Mouse (Mus musculus) hindbrain, embryonic 16.5 days (tissue): ENCODE measurements around the gene 1700013G24Rik. TPM values are rescaled to one million over a fixed set of nuclear protein-coding genes. Genes with fewer than 3 reads are reported as not detected.

ENCODE experiments used
- ATAC-seq: fragments of 200-750 bp; cut with Nextera tagmentation; 2 replicates; pipeline ENCODE4 v1.8.0; 2017; ENCODE audit warnings: moderate TSS enrichment, moderate library complexity
- H3K27ac ChIP-seq: fragments of 300-500 bp; sonication (generic); 2 replicates; pipeline ENCODE4 v1.5.1; 2014; ENCODE audit warnings: low read depth, mild to moderate bottlenecking, control low read depth, low read length, moderate library complexity
- H3K27me3 ChIP-seq: fragments of 300-500 bp; sonication (generic); replicated peaks from 2 replicates; pipeline ENCODE4 v1.6.1; 2014; ENCODE audit warnings: low read length; ENCODE audit not compliant: control insufficient read depth, insufficient read depth
- H3K36me3 ChIP-seq: fragments of 300-500 bp; sonication (generic); 2 replicates; pipeline ENCODE4 v1.6.1; 2014; ENCODE audit warnings: mild to moderate bottlenecking, low read length, moderate library complexity, mixed read lengths; ENCODE audit not compliant: control insufficient read depth, insufficient read depth
- H3K4me1 ChIP-seq: fragments of 300-500 bp; sonication (generic); 2 replicates; pipeline ENCODE4 v1.6.1; 2014; ENCODE audit warnings: low read depth, low read length; ENCODE audit not compliant: control insufficient read depth, insufficient read depth
- H3K4me2 ChIP-seq: fragments of 300-500 bp; sonication (generic); 2 replicates; pipeline ENCODE4 v1.6.1; 2014; ENCODE audit warnings: mild to moderate bottlenecking, low read length, control low read depth, moderate library complexity
- H3K4me3 ChIP-seq: fragments of 300-500 bp; sonication (generic); 2 replicates; pipeline ENCODE4 v1.5.1; 2014; ENCODE audit warnings: mild to moderate bottlenecking, low read length, control low read depth, moderate library complexity
- H3K9ac ChIP-seq: fragments of 300-500 bp; sonication (generic); 2 replicates; pipeline ENCODE4 v1.6.1; 2014; ENCODE audit warnings: low read depth, mild to moderate bottlenecking, control low read depth, low read length, moderate library complexity
- H3K9me3 ChIP-seq: fragments of 300-500 bp; sonication (generic); 2 replicates; pipeline ENCODE4 v1.6.1; 2014; ENCODE audit warnings: mild to moderate bottlenecking, low read length, moderate library complexity; ENCODE audit not compliant: control insufficient read depth
- WGBS: fragments of 180-500 bp; shearing (Covaris S2); extraction: QIAGEN DNeasy Blood & Tissue Kit; methylation state at CpG from one replicate; pipeline ENCODE4 v1.1.7; 2014; 5-methylcytosine and 5-hydroxymethylcytosine counted together
- polyA plus RNA-seq: library from polyadenylated mRNA; unstranded; fragments of >200 nt; fragmentation: Nextera tagmentation; extraction: Ambion mirVana; gene quantifications from 2 replicates; pipeline ENCODE4 v1.2.1, GENCODE M21; 2015

Gene 1700013G24Rik
- polyA plus RNA-seq, 1 experiment from 2014 or later, result not detected

- H3K27me3 ChIP-seq, result no peaks in the 10 kb centered on the region
- H3K9me3 ChIP-seq, result no peaks in the 10 kb centered on the region
- H3K4me2 ChIP-seq, result no peak overlapping the region
- no peak overlapping the region for H3K9ac ChIP-seq
- H3K36me3 ChIP-seq, result no peaks in the 10 kb centered on the region
- no peaks in the 10 kb centered on the region for H3K4me1 ChIP-seq
- H3K4me3 ChIP-seq, result no peak overlapping the region
- no peak for ATAC-seq
- H3K27ac ChIP-seq, result no peak overlapping the region
- 93% methylated on average over 16 of the region's 16 CpGs for WGBS
These were observed 9.1 kb downstream of the 1700013G24Rik start for GRCm38 (mm10) chr4:137461981-137462690.

- Histone ChIP-seq H3K27ac (no peak overlapping the region), H3K27me3 (no peaks in the 10 kb centered on the region), H3K9ac (no peak overlapping the region), H3K4me1 (peaks cover 5% of the 10 kb centered on the region), H3K36me3 (no peaks in the 10 kb centered on the region), H3K4me3 (no peak overlapping the region), H3K4me2 (no peak overlapping the region), H3K9me3 (no peaks in the 10 kb centered on the region)
- no peak for ATAC-seq
- 63% methylated on average over 13 of the region's 13 CpGs for WGBS
These were observed 12.2 kb downstream of the 1700013G24Rik start for GRCm38 (mm10) chr4:137465125-137465787.

GRCm38 (mm10) chr4:137466991-137467390 is 13.9 kb downstream of the 1700013G24Rik start:
- Histone ChIP-seq H3K27me3 (no peaks in the 10 kb centered on the region), H3K4me2 (no peak overlapping the region), H3K9me3 (no peaks in the 10 kb centered on the region), H3K36me3 (no peaks in the 10 kb centered on the region), H3K4me1 (peaks cover 5% of the 10 kb centered on the region), H3K9ac (no peak overlapping the region), H3K27ac (no peak overlapping the region), H3K4me3 (no peak overlapping the region)
- 74% methylated on average over 4 of the region's 4 CpGs for WGBS
- no peak for ATAC-seq

DNA sequence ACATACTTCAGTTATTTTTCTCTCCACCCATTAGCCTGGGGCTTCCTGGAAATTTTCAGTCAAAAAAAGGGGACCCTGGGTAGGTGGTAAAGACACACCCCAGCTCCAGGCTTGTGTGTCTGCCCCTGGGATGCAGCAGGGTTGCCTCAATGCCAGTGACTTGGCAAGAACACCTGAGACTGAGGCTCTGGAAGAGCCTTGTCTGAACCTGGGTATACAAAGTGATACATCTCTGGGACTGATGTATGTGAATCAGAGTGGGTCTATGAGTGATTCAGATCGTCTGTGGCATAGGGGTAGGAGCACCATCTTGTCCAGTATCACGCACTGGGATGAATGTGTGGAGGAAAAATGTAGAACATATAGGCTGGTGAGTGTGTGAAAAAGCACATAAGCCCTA is 14.4 kb downstream of the 1700013G24Rik start:
- WGBS, result 80% methylated on average over 2 of the region's 2 CpGs
- no peak overlapping the region for H3K9ac ChIP-seq
- H3K4me2 ChIP-seq, result no peak overlapping the region
- no peak for ATAC-seq
- H3K4me1 ChIP-seq, result peaks cover 5% of the 10 kb centered on the region
- H3K9me3 ChIP-seq, result no peaks in the 10 kb centered on the region
- no peaks in the 10 kb centered on the region for H3K36me3 ChIP-seq
- H3K27me3 ChIP-seq, result no peaks in the 10 kb centered on the region
- H3K4me3 ChIP-seq, result no peak overlapping the region
- no peak overlapping the region for H3K27ac ChIP-seq

GRCm38 (mm10) chr4:137468260-137469080 is 15.4 kb downstream of the 1700013G24Rik start, which contains the start of gene Hspg2:
Gene Hspg2, plus strand, starts transcription at chr4:137468769.
- Histone ChIP-seq H3K4me3 (peak within 1 kb of the TSS; percentile 54), H3K9me3 (no peaks in the 10 kb centered on the region), H3K4me2 (peak within 1 kb of the TSS; percentile 95), H3K9ac (peak within 1 kb of the TSS; percentile 67), H3K4me1 (peaks cover 5% of the 10 kb centered on the region), H3K27ac (peak within 1 kb of the TSS; percentile 59; the same call in 1 of the 2 replicates), H3K27me3 (no peaks in the 10 kb centered on the region), H3K36me3 (no peaks in the 10 kb centered on the region)
- ATAC-seq, result peak; percentile 87
- WGBS, result under 1% methylated on average over 59 of the region's 72 CpGs

DNA sequence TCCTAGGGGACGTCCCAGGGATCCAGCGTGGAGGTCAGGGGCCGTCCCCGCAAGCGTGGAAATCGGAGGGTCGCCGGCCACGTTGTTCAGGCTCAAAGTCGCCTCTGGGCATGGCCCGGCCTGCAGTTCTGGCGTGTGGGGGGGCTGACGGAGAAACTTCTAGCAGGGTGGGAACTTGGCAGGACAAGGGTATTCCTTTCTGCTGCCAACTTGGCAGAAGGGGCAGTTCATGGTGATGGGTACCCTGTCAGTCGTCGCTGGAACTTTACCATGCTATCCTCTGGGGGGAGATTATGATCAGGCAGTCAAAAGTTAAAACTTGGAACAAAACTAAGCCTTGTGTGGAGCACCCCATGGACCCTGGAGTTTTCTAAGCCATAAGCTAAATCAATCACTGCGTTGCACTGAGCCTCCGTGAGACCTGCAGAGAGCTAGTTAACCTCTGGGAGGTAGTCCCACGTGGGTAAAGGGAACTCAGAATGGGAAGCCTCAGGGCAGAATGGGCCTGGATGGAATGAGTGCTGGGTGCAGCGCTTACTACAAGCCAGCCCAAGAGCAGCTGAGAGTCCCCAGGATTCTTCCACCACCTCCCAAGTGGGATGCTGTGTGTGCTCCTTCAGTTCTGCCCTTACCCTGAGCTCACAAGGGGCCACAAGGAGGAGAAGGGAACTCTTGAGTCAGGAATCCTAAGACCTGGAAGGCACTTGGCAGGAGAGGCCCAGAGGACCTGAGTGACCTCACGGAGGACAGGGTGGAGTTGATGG is 16.2 kb downstream of the 1700013G24Rik start:
- Histone ChIP-seq H3K27ac (peak overlapping the region; percentile 59; the same call in 1 of the 2 replicates), H3K9ac (peak overlapping the region; percentile 67), H3K4me3 (peak overlapping the region; percentile 54), H3K9me3 (no peaks in the 10 kb centered on the region), H3K4me2 (peak overlapping the region; percentile 95), H3K27me3 (no peaks in the 10 kb centered on the region), H3K36me3 (no peaks in the 10 kb centered on the region), H3K4me1 (peaks cover 5% of the 10 kb centered on the region)
- peak; percentile 25 for ATAC-seq
- 6% methylated on average over 20 of the region's 20 CpGs for WGBS

DNA sequence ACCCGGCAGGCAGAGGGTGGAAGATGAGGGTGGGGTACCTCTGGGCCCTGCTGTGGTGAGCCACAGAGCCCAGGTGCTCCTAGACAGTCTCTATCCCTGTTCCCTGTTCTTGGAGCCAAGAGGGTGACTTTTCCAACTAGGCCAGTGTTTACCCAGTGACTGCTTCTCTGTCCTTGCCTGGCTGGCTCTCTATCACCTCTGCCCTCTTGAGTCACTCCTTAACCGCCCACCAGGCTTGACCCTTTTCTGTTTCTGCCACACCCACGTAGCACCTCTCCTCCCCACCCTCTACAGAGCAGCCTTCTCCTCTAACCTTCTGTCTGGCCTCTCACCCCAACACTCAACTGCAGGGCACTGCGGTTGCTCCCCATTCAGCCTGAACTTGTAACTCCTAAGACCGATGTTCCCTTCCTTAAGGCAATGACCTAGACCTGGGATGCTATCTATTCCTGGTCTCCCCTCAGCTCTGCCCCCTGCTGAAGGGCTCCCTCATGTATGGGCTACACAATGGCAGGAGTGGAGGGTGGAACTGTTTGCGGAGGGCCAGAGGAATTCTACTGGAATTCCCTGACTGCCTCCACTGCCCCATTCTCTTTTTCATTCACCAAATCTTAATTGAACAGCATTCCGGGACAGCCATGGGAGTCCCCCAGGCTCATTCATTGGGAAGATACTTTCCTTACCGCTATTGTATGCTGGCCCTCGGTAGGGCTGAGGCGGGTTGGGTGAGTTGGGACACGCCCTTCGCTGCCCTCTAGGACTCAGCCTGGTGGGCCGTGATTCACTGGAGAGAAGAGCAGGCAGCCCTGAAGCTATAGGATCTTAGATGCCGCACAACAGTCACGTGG is 17.0 kb downstream of the 1700013G24Rik start:
- H3K27me3 ChIP-seq, result no peaks in the 10 kb centered on the region
- H3K4me1 ChIP-seq, result peaks cover 5% of the 10 kb centered on the region
- peak overlapping the region; percentile 11; the same call in 1 of the 2 replicates for H3K4me3 ChIP-seq
- peak; percentile 5; the same call in 1 of the 2 replicates for ATAC-seq
- H3K9ac ChIP-seq, result no peak overlapping the region
- H3K27ac ChIP-seq, result no peak overlapping the region
- H3K36me3 ChIP-seq, result no peaks in the 10 kb centered on the region
- WGBS, result 35% methylated on average over 15 of the region's 15 CpGs
- no peaks in the 10 kb centered on the region for H3K9me3 ChIP-seq
- peak overlapping the region; percentile 95 for H3K4me2 ChIP-seq
